Mouse (Mus musculus) heart, postnatal 0 days (tissue): Measurements from ENCODE around the gene Znhit6.

Experiments used
- CTCF ChIP-seq: IDR thresholded peaks from 2 replicates; pipeline ENCODE4 v1.5.1; 2016; ENCODE audit warnings: antibody characterized with exemption, control low read depth, low read depth
- EP300 ChIP-seq: IDR thresholded peaks from 2 replicates; pipeline ENCODE4 v1.6.1; 2016; ENCODE audit warnings: antibody characterized with exemption, low read depth

- TF ChIP-seq CTCF (no peak), EP300 (no peak)
Observed at GRCm38 (mm10) chr3:145550216-145550615, 25.8 kb upstream of the Znhit6 start.
